Mouse (Mus musculus) left cerebral cortex, postnatal 25 days (tissue): Measurements from ENCODE around the gene Sema5b. TPM values are rescaled to one million over a fixed set of nuclear protein-coding genes. Genes with fewer than 3 reads are reported as not detected.

ENCODE experiments used
- DNase-seq, 2 experiments: peaks; one replicate each; pipeline ENCODE4 v3.0.0; 2022; ENCODE audit warnings: low spot score in 2 of 2, mixed read lengths in 1 of 2
- intact Hi-C: fragments of 180-260 bp; cut with DNase I; formaldehyde crosslinking; loops from one replicate; pipeline ENCODE4 v1.15.1; 2025
- total RNA-seq, 2 experiments: library from RNA; stranded (reverse); gene quantifications; 2 replicates each; pipeline ENCODE4 v1.2.3; 2021

The Sema5b gene
- total RNA-seq, 2 experiments from 2014 or later, result 14.0 to 18.1 TPM

DNA sequence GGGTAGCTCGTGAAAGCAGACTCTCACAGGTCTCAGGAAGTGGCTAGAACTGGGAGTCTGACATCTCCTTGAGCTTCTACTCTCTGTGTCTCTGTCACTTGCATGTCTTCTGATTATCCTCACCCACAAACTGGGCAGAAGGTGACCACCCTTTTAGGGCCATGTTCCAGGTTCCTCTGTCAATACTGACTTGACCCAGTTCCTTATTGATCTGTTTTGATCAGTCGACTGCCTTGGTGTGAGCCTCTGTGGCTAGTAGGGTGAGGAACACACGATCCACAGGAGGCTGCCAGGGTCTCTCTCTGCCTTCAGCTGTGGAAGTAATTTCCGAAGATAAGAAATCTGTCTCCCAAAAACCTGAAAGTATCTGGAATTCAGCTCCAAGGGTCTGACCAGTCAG is 76.8 kb downstream of the Sema5b start:
- intact Hi-C loops, result no loop called here

DNA sequence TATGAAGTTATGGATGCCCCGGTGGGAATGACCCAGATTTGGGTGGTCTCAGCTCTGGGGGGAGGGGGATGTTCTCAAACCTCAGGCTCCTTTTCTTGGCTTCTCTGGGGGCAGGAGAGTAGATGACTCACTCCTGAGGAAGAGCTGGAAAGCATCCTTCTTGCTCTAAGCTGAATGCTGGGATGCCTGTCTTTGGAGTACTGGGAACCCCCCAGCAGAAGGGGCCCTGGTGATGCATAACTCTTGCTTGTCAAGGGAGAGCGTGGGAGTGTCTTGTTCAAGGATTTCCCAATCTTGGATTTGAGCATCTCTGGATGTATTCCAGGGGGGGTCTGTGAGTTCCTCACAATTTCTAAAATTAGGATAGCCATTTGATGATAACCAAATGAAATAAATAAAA is 82.1 kb downstream of the Sema5b start:
- intact Hi-C loops, result no loop called here
- peak in 1 of 2 experiments; percentile 58 for DNase-seq

More for the DNA sequence above, 76.8 kb downstream of the Sema5b start:
- no peak for DNase-seq

DNA sequence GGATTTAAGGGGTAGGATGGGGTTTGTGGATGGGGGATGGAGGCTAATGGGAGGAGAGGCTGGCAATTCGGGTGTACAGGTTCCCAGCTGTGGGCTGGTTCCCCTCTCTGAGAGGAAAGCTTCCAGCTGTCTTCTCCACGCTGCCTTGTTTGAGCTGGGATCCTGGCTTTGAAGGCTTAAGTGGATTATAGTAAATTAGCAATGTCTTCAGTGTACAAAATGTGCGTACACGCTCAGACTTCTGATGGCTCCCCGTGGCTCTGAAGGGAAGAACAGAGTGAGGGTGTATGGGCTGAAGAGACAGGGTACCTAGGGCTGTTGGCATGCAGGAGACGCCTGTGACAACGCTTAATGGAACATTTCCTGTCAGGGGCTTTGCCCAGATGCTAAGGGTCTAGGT is 83.0 kb downstream of the Sema5b start:
- no peak for DNase-seq
- intact Hi-C loops, result no loop called here

DNA sequence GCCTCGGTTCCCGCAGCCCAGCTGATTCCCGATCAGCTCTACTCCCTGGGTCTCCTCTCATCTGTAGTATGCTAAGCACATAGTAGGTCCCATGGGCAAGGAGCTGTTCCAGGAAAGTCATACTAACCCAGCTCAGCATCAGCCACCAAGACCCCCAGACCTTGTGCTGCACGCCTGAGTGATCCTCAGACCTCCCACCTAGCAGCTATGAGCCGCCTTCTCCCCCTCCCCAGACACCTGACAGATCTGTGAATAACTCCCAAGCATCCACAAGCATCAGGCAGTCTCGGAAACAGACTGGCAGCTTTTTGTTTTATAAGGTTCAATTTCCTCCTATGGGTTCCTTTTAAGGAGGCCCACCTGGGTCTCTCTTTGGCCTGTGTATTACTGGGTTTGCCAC is 83.9 kb downstream of the Sema5b start:
- no peak for DNase-seq
- intact Hi-C loops, result loop anchor here (5.0 kb wide), 2 partner anchors 203 to 308 kb away; no protein-coding TSS in a partner anchor

DNA sequence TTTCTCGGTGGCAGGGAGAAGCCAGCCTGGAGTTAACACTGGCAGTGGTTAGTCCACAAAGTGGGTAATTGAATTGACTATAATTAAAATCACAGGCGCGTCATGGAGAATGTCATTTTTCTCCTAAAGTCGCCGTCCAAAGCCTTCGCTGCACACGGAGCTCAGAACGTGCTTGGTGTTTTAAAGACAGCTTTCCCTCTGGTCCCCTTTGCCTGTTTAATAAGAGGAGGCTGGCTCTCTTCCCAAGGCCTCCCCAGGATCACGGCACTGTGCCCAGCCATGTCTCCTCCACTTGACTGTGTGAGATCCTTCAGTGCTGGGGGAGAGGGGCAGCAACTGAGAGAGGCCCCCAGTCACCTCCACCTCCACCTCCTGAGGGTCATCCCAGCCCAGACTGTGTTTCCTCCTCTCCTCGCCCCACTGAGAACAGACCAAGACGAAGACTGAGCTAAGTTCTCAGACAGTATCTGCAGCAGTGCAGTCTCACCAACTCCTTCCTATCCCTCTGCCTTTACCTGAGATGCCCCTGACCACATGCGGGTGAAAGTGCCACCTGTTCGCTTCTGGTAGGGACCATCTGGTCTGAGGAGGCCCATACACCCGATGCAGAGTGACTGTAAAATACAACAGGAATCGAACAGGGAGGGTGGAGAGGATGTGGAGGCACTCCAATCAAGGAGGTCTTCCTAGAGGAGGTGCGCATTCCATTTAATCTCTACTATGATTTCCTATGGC is 84.5 kb downstream of the Sema5b start:
- DNase-seq, result peak in 1 of 2 experiments; percentile 12
- intact Hi-C loops, result loop anchor here (5.0 kb wide), 2 partner anchors 203 to 308 kb away; no protein-coding TSS in a partner anchor

DNA sequence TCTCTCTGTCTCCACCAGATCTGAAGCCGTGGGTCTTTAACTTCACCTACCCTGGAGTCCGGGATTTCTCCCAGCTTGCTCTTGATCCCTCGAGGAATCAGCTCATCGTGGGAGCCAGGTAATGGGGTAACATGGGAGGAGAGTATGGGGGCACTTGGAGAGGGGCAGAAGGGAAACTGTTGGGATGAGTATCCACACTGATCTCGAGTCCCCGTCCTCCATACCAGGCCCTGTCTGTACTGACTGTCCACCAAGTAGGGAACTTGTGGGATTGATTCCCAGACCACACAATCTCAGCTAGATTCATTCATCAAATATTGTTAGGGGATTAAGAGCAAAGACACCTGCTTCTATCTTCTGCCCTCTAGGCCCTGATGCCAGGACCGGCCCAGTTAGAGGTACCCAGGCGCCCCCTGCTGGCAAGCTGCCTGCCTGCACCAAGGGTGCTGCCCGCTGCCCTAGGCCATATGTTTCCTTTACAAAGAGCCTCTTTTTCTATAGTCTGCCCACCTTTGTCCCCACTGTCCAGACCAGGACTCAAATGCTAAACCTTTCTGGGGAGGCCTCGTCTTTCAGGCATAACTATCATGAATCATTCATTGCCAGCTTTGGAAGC is 87.2 kb downstream of the Sema5b start:
- intact Hi-C loops, result loop anchor here (1.0 to 5.0 kb wide), 3 partner anchors 88 to 311 kb away; no protein-coding TSS in a partner anchor
- peak; percentile 73 to 74 for DNase-seq

DNA sequence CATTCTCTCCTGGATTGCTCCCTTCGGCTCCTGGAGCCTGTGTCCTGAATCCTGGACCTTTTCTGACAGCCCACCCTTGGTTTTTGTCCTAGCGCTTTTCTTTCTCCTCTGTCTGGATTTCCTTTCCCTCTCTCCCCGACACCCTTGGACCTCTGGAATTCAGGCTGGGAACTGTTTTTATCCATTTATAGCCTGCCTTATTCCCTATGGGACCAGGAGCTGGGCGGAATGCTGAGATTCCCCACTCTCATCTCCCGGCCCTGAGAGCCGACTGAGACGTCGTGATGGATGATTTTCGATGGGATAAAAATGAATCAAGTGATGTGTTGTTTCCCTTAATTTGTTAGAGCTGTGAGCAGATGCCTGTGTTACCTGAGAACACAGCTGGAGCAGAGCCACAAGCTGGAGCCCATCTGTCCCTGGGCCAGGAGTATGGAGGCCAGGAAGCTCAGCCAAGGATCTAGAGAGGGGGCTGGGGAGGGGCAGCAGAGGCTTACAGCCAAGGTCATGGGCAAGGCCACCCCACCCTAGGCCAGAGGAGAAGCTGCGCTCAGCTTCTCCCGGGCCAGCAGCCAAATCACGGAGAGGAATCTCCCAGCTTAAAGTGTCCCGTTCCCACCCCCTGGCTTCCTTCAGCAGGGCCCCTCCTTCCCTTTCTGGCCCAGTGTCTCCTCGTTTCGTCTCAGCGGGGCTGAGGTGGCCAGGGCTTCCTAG is 89.7 kb downstream of the Sema5b start:
- no peak for DNase-seq
- intact Hi-C loops, result no loop called here

DNA sequence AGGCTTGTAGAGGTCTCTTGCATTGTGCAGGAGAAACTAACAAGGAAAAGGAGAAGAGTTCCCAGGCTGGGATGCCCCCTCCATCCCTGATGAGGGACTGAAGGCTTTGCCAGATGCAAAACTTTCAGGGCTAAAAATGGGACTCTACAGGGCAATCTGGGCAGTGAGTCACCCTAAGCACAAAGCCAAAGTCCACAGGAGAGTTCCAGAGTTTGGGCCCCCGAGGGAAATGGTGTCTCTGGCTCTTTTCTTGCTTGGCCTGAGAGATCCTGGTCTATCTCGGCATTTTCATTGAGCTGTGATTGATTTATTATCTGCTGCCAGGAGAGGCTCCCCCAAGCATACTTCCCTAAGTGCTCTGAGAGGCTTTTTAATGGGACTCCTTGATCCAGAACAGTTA is 92.1 kb downstream of the Sema5b start:
- no peak for DNase-seq
- intact Hi-C loops, result no loop called here

DNA sequence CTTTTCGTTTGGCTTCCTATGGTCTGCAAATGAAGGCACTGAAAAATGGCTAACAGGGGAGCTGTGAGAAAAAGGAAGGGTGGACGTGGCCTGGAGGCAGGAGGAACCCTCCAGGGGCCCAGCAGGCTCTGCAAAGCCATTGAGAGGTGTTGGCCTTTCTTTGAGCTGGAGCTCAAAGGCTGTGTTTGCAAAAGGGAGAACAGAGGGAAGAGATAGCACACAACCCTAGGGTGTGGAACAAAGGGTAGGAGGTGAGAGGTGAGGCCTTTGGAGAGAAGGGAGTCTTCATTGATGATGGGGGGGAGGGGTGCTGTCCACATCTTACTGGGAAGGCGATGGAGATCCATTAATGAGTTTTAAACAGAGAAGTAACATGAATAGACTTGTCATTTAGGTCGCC is 94.0 kb downstream of the Sema5b start:
- intact Hi-C loops, result no loop called here
- DNase-seq, result no peak

DNA sequence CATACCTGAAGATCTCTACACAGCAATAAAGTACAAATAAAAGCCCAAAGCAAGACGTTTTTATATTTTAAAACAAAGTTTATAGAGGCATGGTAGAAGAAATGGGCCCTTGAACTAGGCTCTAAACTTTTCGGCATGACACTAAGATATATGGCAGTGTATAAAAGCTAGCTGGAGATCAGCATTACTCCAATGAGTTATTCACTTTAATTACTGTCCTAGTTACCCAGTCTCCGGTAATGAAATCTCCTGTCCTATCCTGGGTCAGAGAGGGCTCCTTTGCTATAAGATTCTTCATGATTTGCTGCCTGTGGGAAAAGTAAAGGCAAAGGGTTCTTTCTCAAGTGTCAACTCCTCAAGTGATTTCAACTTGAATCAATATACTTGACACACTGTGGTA is 98.6 kb downstream of the Sema5b start:
- intact Hi-C loops, result no loop called here
- DNase-seq, result no peak

DNA sequence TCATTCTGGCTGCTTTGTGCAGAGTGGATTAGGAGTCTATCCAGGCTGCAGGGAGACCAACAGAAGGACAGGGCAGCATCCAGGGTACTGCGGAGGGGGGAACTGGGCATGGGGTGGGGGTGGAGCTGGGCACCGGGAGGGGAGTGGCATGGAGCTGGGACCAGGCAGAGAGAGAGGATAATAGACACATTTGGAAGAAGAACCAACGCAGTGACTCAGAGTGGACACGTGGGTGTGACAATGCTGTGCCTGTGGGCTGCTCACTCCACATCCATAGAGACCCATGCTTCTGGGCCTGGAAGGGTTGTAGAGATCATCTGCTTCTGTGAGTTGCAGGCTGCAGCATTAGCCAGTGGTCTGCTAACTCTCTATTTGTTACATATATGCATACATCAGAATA is 107.9 kb downstream of the Sema5b start:
- intact Hi-C loops, result no loop called here
- peak in 1 of 2 experiments; percentile 33 for DNase-seq

DNA sequence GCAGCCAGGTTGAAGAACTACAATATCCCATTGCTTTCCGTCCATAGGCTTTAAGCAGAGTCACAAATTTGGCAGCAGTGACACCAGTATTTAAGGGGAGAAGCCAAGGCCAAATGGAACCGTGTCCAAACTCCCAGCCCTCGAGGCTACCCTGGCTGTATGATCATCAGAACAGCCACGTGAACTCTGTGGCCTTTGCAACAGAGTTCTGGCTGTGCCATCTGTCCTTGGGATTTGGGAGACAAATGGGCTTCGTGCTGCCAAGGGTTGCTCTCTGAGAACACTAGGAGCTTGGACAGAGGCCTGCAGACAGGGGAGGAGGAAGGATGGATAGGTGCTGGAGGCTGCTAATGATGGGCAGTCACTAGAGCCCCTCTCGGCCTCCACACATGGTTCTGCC is 111.3 kb downstream of the Sema5b start:
- intact Hi-C loops, result no loop called here

DNA sequence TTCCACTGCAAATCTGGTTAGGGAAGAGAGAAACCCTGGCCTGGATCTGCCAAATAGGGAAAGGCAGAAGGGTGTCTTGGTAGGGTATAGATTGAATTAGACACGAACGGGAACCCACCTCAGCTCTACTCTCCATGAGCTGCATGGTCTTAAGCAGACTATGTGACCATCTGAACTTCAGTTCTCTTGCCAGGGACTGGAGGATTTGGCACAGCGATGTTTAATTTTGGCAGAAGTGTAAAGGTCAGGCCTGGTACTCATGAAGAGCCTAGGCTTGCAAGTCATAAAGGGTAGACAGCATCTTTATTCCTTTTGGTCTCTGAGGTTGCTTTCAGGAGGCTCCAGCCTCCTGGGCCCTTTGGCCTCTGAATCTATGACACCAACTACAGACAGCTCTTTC is 111.8 kb downstream of the Sema5b start:
- intact Hi-C loops, result no loop called here
- no peak for DNase-seq

More for the DNA sequence above, 111.3 kb downstream of the Sema5b start:
- no peak for DNase-seq

DNA sequence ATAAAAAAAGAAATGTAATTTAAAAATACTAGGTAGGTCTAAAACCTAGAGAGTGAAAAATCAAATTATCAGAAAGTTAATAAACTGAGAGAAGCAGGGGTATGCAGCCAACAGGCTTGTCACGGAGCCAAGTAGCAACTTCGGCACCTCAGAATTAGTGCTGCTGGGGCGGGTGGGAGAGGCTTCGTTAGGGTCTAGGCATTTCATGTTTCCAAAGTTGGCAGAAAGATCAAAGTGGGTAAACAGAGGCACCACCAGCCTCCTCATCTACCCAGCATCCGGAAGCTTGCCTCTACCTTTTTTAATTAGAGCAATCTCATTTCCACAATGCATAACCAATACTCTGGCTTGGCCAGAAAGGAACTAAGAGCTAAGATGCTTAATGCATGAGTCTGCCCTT is 113.0 kb downstream of the Sema5b start:
- no peak for DNase-seq
- intact Hi-C loops, result no loop called here

DNA sequence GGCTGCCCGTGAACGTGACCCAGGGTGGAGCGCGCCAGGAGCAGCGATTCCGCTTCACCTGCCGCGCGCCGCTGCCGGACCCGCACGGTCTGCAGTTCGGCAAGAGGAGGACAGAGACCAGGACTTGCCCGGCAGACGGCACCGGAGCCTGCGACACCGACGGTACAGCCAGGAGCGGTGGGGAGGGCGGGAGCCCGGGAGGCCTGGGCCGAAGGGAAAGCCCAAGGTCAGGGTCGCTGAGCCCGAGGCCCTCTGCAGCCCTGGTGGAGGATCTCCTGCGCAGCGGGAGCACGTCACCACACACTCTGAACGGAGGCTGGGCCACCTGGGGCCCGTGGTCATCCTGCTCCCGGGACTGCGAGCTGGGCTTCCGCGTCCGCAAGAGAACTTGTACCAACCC is 119.3 kb downstream of the Sema5b start:
- intact Hi-C loops, result no loop called here
- no peak for DNase-seq

DNA sequence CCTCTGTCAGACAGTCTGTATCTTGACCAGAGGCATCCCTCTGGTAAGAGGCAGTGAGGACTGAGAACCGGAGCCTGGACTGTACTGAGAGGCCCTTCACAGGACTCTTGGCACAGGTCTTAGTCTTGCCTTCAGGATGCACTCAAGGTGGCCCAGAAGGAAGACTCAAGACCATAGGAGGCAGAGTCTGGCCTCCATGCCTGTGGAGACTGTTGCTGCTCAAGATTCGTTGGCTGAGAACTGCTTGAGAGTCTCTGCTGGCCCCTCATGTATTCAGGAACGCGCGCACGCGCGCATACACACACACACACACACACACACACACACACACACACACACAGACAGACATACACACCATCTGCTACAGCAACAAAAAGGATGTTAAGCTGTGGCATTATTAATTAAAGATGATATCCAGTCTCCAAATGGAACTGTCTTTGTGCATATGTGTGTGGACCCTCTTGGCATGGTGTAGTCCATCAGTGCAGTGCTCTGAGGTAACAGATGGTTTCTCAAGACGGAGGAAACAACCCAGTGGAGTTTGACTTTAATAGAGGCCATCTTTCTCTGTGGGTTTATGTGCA is 123.0 kb downstream of the Sema5b start:
- DNase-seq, result no peak
- intact Hi-C loops, result no loop called here

DNA sequence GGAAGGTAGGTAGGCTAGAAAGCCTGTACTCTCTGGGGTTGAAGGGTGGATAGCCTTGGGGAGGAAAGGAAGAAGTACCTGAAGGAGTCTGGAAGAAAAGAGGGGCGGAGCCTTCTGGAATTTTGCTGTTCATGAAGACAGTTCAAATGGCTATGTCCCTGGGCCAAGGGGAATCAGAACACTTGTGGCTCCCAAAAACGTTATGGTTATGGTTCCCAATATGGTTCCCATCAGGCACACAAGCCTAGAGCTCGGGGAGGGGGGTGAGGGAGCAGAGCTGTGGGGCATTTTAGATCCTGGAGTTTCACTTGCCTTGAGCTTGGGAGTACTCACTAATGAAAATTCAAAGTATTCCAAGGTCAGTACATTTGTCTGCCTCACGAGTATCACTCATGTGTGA is 123.9 kb downstream of the Sema5b start:
- no peak for DNase-seq
- intact Hi-C loops, result no loop called here

DNA sequence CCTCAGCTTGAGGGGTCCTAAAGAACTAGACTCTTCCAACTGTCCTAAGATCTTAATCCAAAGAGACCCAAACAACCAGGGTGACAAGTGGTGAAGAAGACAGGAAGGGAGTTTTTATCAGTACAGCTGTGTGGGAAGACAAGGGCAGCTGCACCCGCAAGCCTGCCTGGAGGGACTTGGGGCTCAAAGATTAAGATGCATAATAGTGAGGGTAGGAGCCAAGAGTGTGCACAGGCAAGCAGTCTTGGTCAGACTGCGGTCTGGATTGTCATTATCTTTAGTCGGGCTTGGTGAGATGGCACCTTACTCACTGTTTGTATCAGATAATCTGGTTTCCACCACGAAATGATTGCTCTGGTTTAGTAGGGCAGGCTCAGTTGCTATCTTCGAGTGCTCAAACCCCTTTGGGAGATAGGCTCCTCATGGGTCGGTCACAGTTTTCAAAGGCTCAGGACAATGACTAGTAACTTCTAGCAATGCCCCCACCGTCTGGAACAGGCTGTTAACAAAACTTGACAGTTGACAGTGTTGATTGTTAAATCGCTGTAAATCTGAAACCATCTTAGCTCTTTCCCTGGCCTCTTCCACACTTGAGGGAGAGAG is 136.7 kb downstream of the Sema5b start:
- intact Hi-C loops, result no loop called here
- DNase-seq, result no peak

DNA sequence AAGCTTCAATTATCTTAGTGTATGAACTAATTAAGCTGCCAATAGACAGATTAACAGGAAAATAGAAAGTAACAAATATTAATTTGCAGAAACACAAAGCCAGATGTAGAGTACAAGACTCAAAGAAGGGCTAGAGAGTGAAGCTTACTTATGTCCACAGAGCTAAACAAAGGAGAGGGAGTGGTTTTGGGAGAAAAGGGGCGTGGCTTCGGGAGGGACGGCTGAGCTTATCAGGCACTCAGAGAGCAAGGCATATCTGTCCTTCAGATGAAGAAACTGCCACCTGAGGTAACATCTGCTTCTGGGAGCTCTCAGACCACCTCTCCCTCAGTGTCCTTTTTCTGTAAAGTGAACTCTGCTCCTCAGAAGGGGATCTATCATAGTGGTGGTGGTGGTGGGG is 137.5 kb downstream of the Sema5b start:
- intact Hi-C loops, result no loop called here
- no peak for DNase-seq
